Mouse (Mus musculus): ENCODE measurements around the gene Tnnt3. TPM values are rescaled to one million over a fixed set of nuclear protein-coding genes. Genes with fewer than 3 reads are reported as not detected.

The Tnnt3 gene
- polyA plus RNA-seq, 1 experiment, result 0.39 TPM

- Histone ChIP-seq H3K27ac (ENCODE audit: insufficient read depth, low read length) (no peak overlapping the region), H3K4me3 (replicated peaks; ENCODE audit: insufficient read depth, low read depth, low read length) (no peak overlapping the region), H3K27me3 (ENCODE audit: control insufficient read depth, insufficient read depth, low read length) (no peaks in the 10 kb centered on the region), H3K4me1 (ENCODE audit: control insufficient read depth, insufficient read depth, low read length) (no peaks in the 10 kb centered on the region)
- 89% methylated on average over 5 of the region's 5 CpGs for WGBS
- TF ChIP-seq CTCF (IDR thresholded peaks at IDR 0.05; ENCODE audit: borderline replicate concordance, insufficient read depth, low read depth, low read length) (no peak), POLR2A (IDR thresholded peaks at IDR 0.05; ENCODE audit: borderline replicate concordance, insufficient read depth, low read length) (no peak)
- DNase-seq, result no peak
Observed at GRCm38 (mm10) chr7:142499010-142499721, 530 bp downstream of the Tnnt3 start.

GRCm38 (mm10) chr7:142500032-142500431, 1.4 kb downstream of the Tnnt3 start:
- Histone ChIP-seq H3K27me3 (ENCODE audit: control insufficient read depth, insufficient read depth, low read length) (no peaks in the 10 kb centered on the region), H3K27ac (ENCODE audit: insufficient read depth, low read length) (no peak overlapping the region), H3K4me1 (ENCODE audit: control insufficient read depth, insufficient read depth, low read length) (no peaks in the 10 kb centered on the region), H3K4me3 (replicated peaks; ENCODE audit: insufficient read depth, low read depth, low read length) (no peak overlapping the region)
- WGBS, result 56% methylated on average over 1 of the region's 1 CpGs
- no peak for DNase-seq
- TF ChIP-seq CTCF (IDR thresholded peaks at IDR 0.05; ENCODE audit: borderline replicate concordance, insufficient read depth, low read depth, low read length) (no peak), POLR2A (IDR thresholded peaks at IDR 0.05; ENCODE audit: borderline replicate concordance, insufficient read depth, low read length) (no peak)

- WGBS, result 76% methylated on average over 4 of the region's 4 CpGs
- Histone ChIP-seq H3K4me3 (replicated peaks; ENCODE audit: insufficient read depth, low read depth, low read length) (no peak overlapping the region), H3K4me1 (ENCODE audit: control insufficient read depth, insufficient read depth, low read length) (no peaks in the 10 kb centered on the region), H3K27me3 (ENCODE audit: control insufficient read depth, insufficient read depth, low read length) (no peaks in the 10 kb centered on the region), H3K27ac (ENCODE audit: insufficient read depth, low read length) (no peak overlapping the region)
- TF ChIP-seq POLR2A (IDR thresholded peaks at IDR 0.05; ENCODE audit: borderline replicate concordance, insufficient read depth, low read length), result no peak
- no peak for TF ChIP-seq CTCF (IDR thresholded peaks at IDR 0.05; ENCODE audit: borderline replicate concordance, insufficient read depth, low read depth, low read length)
- DNase-seq, result no peak
Observed at GRCm38 (mm10) chr7:142503206-142503605, 4.6 kb downstream of the Tnnt3 start.

GRCm38 (mm10) chr7:142505942-142506341, 7.3 kb downstream of the Tnnt3 start:
- WGBS, result 65% methylated on average over 2 of the region's 2 CpGs
- TF ChIP-seq CTCF (IDR thresholded peaks at IDR 0.05; ENCODE audit: borderline replicate concordance, insufficient read depth, low read depth, low read length) (no peak), POLR2A (IDR thresholded peaks at IDR 0.05; ENCODE audit: borderline replicate concordance, insufficient read depth, low read length) (no peak)
- H3K27ac ChIP-seq (ENCODE audit: insufficient read depth, low read length), result no peak overlapping the region
- no peaks in the 10 kb centered on the region for H3K4me1 ChIP-seq (ENCODE audit: control insufficient read depth, insufficient read depth, low read length)
- no peak for DNase-seq
- no peaks in the 10 kb centered on the region for H3K27me3 ChIP-seq (ENCODE audit: control insufficient read depth, insufficient read depth, low read length)
- no peak overlapping the region for H3K4me3 ChIP-seq (replicated peaks; ENCODE audit: insufficient read depth, low read depth, low read length)

GRCm38 (mm10) chr7:142506501-142506900, 7.9 kb downstream of the Tnnt3 start:
- Histone ChIP-seq H3K27me3 (ENCODE audit: control insufficient read depth, insufficient read depth, low read length) (no peaks in the 10 kb centered on the region), H3K4me1 (ENCODE audit: control insufficient read depth, insufficient read depth, low read length) (no peaks in the 10 kb centered on the region), H3K4me3 (replicated peaks; ENCODE audit: insufficient read depth, low read depth, low read length) (no peak overlapping the region), H3K27ac (ENCODE audit: insufficient read depth, low read length) (no peak overlapping the region)
- 55% methylated on average over 4 of the region's 4 CpGs for WGBS
- no peak for TF ChIP-seq CTCF (IDR thresholded peaks at IDR 0.05; ENCODE audit: borderline replicate concordance, insufficient read depth, low read depth, low read length)
- TF ChIP-seq POLR2A (IDR thresholded peaks at IDR 0.05; ENCODE audit: borderline replicate concordance, insufficient read depth, low read length), result no peak
- no peak for DNase-seq

GRCm38 (mm10) chr7:142507453-142507852, 8.8 kb downstream of the Tnnt3 start:
- TF ChIP-seq CTCF (IDR thresholded peaks at IDR 0.05; ENCODE audit: borderline replicate concordance, insufficient read depth, low read depth, low read length) (no peak), POLR2A (IDR thresholded peaks at IDR 0.05; ENCODE audit: borderline replicate concordance, insufficient read depth, low read length) (no peak)
- no peak overlapping the region for H3K27ac ChIP-seq (ENCODE audit: insufficient read depth, low read length)
- no peak overlapping the region for H3K4me3 ChIP-seq (replicated peaks; ENCODE audit: insufficient read depth, low read depth, low read length)
- WGBS, result 79% methylated on average over 9 of the region's 9 CpGs
- H3K4me1 ChIP-seq (ENCODE audit: control insufficient read depth, insufficient read depth, low read length), result no peaks in the 10 kb centered on the region
- no peaks in the 10 kb centered on the region for H3K27me3 ChIP-seq (ENCODE audit: control insufficient read depth, insufficient read depth, low read length)
- no peak for DNase-seq

GRCm38 (mm10) chr7:142509518-142509917, 10.9 kb downstream of the Tnnt3 start:
- H3K27ac ChIP-seq (ENCODE audit: insufficient read depth, low read length), result no peak overlapping the region
- TF ChIP-seq POLR2A (IDR thresholded peaks at IDR 0.05; ENCODE audit: borderline replicate concordance, insufficient read depth, low read length), result no peak
- TF ChIP-seq CTCF (IDR thresholded peaks at IDR 0.05; ENCODE audit: borderline replicate concordance, insufficient read depth, low read depth, low read length), result no peak
- H3K4me3 ChIP-seq (replicated peaks; ENCODE audit: insufficient read depth, low read depth, low read length), result no peak overlapping the region
- no peaks in the 10 kb centered on the region for H3K4me1 ChIP-seq (ENCODE audit: control insufficient read depth, insufficient read depth, low read length)
- no peaks in the 10 kb centered on the region for H3K27me3 ChIP-seq (ENCODE audit: control insufficient read depth, insufficient read depth, low read length)
- 59% methylated on average over 14 of the region's 14 CpGs for WGBS
- DNase-seq, result no peak

GRCm38 (mm10) chr7:142510021-142510777, 11.6 kb downstream of the Tnnt3 start:
- DNase-seq, result no peak
- Histone ChIP-seq H3K27me3 (ENCODE audit: control insufficient read depth, insufficient read depth, low read length) (no peaks in the 10 kb centered on the region), H3K4me3 (replicated peaks; ENCODE audit: insufficient read depth, low read depth, low read length) (no peak overlapping the region), H3K27ac (ENCODE audit: insufficient read depth, low read length) (no peak overlapping the region), H3K4me1 (ENCODE audit: control insufficient read depth, insufficient read depth, low read length) (no peaks in the 10 kb centered on the region)
- TF ChIP-seq POLR2A (IDR thresholded peaks at IDR 0.05; ENCODE audit: borderline replicate concordance, insufficient read depth, low read length), result no peak
- WGBS, result 30% methylated on average over 12 of the region's 12 CpGs
